Mouse (Mus musculus) layer of hippocampus, adult 8-10 months (tissue): ENCODE results near the gene Aagab. TPM values are rescaled to one million over a fixed set of nuclear protein-coding genes. Genes with fewer than 3 reads are reported as not detected.

ENCODE experiments used
- DNase-seq, 2 experiments: peaks; one replicate each; pipeline ENCODE4 v3.0.0; 2022; ENCODE audit warnings: low spot score in 2 of 2
- total RNA-seq, 4 experiments: library from RNA; stranded (reverse); gene quantifications; 2 replicates each; pipeline ENCODE4 v1.2.4; 2022

The Aagab gene
- total RNA-seq, 4 experiments from 2014 or later: 50.0 to 62.6 (median 61.7) TPM

GRCm38 (mm10) chr9:63606594-63606993, 4.1 kb downstream of the Aagab start:
- no peak for DNase-seq

DNA sequence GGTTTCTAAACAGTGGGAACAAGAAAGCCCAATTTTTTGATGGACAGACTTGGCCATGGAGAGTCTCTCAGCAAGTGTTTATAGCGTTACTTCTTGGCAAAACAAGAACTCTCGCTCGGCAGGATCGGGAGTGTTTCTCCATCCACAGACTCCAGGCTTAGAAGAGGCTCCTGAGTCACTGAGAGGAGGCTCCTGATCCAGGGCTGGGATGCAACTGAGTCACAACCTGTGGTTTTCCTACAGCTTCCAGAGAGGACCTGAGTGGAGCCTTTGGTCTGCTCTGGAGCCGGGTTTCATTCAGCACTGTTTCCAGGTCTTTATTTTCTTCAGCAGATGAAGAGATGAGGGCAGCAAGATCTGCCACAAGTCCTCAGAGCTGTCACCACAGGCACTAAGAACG, 5.5 kb downstream of the Aagab start:
- no peak for DNase-seq

DNA sequence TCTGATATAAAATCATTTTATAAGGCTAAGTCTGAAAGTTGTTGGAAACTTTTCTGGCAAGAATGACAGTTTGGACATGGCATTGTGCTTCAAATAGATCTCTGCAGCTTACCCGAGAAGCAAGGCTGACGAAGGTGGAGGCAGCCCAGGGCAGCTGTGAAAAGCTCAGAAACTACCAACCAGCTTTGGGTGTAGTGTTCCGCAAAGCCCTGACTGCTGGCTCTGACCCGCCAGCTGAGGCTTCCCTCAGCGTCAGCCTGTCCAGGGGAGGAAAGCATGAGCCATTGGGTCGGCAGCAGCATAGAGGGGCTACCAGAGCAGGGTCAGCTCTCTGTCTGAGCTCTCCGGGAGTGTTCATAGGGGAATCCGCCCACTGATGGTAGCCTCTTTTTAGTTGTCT, 6.8 kb downstream of the Aagab start:
- DNase-seq: no peak

DNA sequence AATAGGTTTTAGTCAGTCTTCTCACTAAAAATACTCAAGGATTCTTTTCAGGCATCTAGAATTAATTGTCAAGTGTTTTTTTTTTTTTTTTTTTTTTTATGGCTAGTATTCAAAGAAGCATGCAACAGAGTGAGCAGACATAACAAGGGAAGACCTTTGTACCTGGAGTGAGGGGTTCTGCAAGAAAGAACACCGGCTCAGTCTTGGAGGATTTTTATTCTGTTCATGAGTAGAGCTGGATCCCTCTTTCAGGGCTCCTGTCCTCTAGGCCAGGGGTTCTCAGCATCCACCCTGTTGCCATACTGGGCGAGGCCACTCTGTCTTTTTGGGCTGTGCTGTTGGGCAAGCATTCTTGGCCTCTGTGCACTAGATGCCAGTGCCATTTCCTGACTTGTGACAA, 7.3 kb downstream of the Aagab start:
- DNase-seq: no peak

DNA sequence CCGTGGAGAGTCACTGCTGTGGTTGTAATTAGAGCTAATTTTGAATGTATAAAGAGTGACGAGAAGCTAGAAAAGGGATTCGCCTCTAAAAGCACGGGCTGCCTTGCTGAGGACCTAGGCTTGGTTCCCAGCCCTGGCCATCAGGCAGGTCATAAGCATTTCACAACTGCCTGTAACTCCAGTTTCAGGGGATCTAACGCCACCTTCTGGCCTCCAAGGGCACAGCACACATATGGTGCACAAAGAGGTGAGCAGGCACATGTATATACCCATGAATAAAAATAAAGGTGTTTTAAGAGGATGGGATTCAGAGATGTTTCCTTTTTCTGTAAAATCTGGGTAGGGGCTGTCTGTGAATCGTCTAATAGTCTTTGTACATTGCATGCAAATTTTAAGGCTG, 7.8 kb downstream of the Aagab start:
- DNase-seq: no peak

DNA sequence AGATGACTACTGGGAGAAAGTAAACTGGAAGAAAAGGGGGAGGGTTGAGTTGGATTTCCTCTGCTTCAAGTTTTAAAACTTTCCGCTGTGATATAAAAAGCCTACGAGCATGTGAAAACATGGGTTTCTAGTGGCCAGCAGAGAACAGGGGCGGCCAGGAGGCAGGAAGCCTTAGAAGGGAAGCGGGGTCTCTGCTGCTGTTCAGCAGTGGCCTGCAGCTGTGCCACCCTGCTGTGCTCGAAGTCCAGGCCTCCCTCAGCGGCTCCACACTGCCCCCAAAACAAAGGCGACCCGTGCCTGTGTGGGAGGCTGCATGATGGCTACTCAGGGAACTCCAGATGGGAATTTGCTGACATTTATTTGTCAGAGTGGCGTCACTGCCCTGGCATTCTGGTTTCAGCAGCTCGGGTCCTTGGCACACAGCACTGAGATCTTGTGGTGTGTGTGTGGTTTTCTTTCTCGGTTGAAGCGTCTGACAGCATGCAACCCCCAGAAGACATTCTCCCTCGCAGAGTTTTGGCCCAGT, 8.4 kb downstream of the Aagab start:
- no peak for DNase-seq

GRCm38 (mm10) chr9:63611967-63612366, 9.5 kb downstream of the Aagab start:
- no peak for DNase-seq

- no peak for DNase-seq
Observed at GRCm38 (mm10) chr9:63612565-63613515, 10.4 kb downstream of the Aagab start.

GRCm38 (mm10) chr9:63613569-63613968, 11.1 kb downstream of the Aagab start:
- no peak for DNase-seq

DNA sequence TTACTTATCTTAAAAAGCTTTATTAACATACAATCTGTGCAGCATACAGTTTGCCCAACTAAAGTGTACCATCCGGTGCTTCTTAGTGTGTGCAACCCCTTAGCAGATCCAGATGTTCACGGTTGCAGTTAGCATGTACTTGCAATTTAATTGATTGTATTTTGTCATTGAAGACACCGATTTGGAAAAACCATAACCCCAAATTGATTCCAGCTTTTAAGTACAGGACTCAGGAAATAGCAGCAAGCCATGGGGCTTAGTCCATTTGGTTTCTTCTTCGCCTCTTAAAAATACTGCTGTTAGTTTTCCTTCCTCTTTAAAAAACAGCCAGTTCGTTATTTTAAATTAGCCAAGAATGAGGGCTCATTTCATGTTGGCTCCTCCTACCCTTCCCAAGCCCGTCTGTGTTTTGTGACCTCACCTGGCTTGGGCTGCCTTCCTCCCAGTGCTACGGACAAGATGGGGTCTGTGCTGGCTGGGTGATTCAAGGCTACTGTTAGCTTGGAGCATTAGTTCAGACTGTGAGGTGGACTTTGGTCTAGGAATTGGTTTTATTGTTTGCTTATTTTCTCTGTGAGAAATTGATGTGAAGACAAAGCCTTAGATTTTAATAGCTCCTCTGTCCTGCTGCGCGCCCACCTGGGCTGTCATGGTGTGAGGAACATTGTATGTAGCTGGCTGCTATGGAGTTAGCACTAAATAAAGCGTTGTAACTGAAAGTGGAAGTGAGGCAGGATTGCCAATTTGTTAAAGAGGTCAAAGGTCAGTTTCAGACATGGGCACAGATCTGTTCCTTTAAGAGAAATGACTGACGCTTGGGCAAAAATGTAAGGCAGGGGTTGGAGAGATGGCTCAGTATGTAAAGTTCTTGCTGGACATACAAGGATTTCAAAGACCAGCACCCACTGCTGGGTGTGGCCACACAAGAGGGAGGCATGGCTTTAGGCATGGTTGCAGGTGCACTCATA, 11.8 kb downstream of the Aagab start:
- DNase-seq: no peak

GRCm38 (mm10) chr9:63617967-63618366, 15.5 kb downstream of the Aagab start:
- no peak for DNase-seq

GRCm38 (mm10) chr9:63623895-63624569, 21.6 kb downstream of the Aagab start:
- no peak for DNase-seq

GRCm38 (mm10) chr9:63625090-63625756, 22.8 kb downstream of the Aagab start:
- peak in 1 of 2 experiments; percentile 48 for DNase-seq

DNA sequence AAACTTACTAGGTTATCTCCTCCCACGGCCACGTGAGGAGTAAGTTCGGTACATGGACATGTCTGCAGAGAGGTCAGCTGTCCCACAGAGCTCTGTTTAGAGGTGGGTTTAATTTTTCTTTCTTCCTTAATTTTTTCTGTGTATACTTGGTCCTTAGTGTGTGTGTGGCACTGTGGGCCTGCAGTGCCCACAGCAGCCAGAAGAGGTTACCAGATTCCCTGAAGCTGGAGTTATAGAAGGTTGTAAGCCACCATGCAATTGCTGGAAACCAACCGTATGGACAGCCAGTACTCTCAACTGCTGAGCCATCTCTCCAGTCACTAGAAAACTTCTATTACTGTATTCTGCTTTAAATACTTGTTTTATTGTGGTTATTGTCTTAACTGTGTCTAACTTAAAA, 29.6 kb downstream of the Aagab start:
- DNase-seq: no peak

DNA sequence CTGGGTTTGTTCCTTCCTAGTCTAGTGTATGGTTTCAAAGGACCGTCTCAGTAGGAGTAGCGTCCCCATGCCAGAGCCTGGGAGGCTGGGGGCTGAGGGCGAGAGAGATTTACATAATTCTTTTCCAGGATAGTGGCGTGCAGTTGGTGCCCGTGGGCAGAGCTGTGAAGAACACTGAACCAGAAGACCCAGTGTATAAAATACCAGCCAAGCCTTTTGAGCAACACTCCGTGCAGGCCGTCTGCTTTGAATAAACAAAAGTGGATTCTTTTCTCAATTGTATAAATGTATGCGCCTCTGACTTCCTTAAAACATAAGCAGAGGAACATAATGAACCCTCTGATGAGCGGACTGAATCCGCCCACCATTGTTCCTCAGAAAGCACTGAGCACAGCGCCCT, 30.5 kb downstream of the Aagab start:
- peak; percentile 70 to 74 for DNase-seq

DNA sequence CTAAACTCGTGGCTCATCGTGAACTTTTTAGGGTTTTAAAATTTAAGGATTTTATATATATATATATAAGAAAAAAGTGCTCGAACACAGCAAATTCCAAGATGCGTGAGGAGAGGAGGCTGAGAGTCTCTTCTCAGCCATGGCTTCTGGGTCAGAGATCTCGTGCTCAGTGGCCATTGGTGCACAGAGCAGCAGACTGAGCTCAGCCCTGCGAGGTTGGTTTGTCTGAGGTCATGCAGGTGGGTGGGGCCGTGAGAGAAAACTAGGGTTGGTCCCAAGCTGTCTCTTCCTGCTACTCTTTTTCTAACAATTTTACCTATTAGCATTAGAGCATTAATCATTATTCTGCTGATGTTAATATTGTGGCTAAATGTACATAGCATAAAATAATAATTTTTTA, 30.9 kb downstream of the Aagab start:
- no peak for DNase-seq

- DNase-seq: no peak
Observed at GRCm38 (mm10) chr9:63636113-63636512, 33.7 kb downstream of the Aagab start.

DNA sequence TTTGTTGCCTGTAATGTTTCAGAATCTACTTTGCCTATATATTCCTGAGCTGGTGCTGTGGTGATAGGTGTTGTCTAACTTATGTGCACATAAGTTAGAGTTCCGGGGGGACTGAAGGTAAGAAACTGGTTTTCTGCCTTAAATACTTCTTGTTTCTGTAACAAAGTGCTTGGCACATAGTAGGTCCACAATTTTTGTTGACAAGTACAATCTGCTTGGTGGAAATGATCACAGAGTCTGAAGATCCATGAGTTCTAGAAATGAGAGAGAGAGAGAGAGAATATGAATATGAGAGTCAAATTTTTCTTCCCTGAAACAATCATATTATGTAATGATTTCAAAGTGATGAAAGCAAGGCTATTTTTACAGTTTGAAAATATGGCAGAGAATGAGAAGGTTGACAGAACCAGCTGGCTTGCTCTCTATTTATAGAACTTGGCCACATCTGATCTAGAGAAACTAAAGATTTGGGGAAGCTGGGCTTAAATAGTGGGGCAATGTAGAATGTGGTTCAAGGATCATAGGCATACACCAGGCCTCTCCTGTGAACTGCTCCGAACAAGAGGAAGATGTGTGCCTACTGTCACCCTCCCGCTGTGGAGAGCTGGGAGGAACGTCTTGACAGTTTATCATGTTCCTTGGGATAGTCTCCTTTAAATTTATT, 39.7 kb downstream of the Aagab start:
- no peak for DNase-seq

DNA sequence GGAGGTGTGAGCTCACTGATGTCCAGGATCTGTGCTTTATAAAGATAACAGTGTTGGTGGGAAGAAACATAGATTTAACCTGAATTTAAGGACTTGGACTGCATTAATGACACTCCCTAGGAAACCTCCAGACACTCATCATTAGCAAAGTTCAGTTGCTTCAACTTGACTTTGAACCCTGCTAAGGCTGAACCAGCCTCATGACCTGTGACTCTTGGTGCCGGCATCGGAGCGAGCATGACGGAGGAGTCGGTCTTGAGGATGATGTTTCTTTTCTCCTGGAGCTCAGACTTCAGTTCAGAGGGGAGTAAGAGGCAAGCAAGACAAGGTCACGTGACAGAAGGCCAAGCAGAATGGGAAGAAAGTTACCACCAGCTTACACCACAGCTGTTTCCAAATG, 41.6 kb downstream of the Aagab start:
- no peak for DNase-seq

GRCm38 (mm10) chr9:63645084-63645483, 42.6 kb downstream of the Aagab start:
- DNase-seq: no peak
